Mouse (Mus musculus): ENCODE data around the gene Ppp4r4. TPM values are rescaled to one million over a fixed set of nuclear protein-coding genes. Genes with fewer than 3 reads are reported as not detected.

The Ppp4r4 gene
- polyA plus RNA-seq, 1 experiment from 2014 or later: 6.1 TPM

DNA sequence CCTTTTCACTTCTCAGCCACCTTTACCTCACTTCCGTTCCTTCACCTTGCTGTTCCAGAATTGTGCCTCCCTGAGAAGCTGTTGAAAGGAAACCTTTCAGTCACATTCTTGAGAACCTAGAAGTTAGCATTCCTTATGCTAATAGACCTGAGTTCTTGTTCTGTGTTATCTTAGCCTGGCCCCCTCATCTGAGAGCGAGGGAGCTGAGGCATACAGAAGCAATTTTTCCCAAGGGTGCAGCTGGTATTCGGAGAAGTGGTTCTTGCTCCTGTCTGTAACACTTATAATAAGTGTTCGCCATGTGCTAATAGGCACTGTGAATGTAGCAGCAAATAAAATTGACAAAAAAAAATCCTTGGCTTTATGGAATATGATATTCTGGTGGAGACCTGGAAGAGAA is 16.4 kb upstream of the Ppp4r4 start:
- H3K9ac ChIP-seq (replicated peaks; ENCODE audit: low read depth): no peak overlapping the region
- H3K4me3 ChIP-seq (ENCODE audit: low read depth, low read length): no peak overlapping the region
- ATAC-seq (peak; percentile 67), DNase-seq (ENCODE audit: low spot score) (peak; percentile 33)
- TF ChIP-seq EP300 (IDR thresholded peaks at IDR 0.05) (no peak), CTCF (IDR thresholded peaks at IDR 0.05) (no peak)
- no peak overlapping the region for H3K4me2 ChIP-seq (replicated peaks; ENCODE audit: low read depth, low read length)
- no peaks in the 10 kb centered on the region for H3K36me3 ChIP-seq (ENCODE audit: insufficient read depth, low read length)
- no peaks in the 10 kb centered on the region for H3K4me1 ChIP-seq (ENCODE audit: insufficient read depth, low read depth, low read length)
- H3K9me3 ChIP-seq (ENCODE audit: low read length): no peaks in the 10 kb centered on the region
- WGBS: 49% methylated on average over 4 of the region's 4 CpGs
- no peaks in the 10 kb centered on the region for H3K27me3 ChIP-seq (replicated peaks; ENCODE audit: insufficient read depth, low read length)
- no peak overlapping the region for H3K27ac ChIP-seq (ENCODE audit: low read length)

DNA sequence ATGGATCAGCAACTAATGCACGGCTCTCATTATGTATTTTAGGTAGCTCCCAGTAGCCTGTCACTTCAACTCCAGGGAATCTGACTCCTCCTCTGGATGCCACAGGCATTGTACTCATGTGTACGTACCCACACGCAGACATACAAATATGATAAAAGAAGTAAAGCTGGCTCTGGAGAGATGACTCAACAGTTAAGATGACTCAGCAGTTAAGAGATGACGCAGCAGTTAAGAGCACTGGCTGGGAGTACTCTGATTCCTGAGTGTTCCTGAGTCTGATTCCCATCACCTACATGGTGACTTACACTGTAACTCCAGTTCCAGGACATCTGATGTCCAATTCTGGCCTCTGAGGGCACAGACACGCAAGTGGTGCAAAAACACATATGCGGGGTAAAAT is 13.4 kb upstream of the Ppp4r4 start:
- DNase-seq (ENCODE audit: low spot score): no peak
- Histone ChIP-seq H3K4me3 (ENCODE audit: low read depth, low read length) (no peak overlapping the region), H3K27me3 (replicated peaks; ENCODE audit: insufficient read depth, low read length) (no peaks in the 10 kb centered on the region), H3K4me2 (replicated peaks; ENCODE audit: low read depth, low read length) (no peak overlapping the region), H3K27ac (ENCODE audit: low read length) (no peak overlapping the region), H3K36me3 (ENCODE audit: insufficient read depth, low read length) (no peaks in the 10 kb centered on the region), H3K9ac (replicated peaks; ENCODE audit: low read depth) (no peak overlapping the region), H3K9me3 (ENCODE audit: low read length) (no peaks in the 10 kb centered on the region), H3K4me1 (ENCODE audit: insufficient read depth, low read depth, low read length) (no peaks in the 10 kb centered on the region)
- ATAC-seq: no peak
- no peak for TF ChIP-seq EP300 (IDR thresholded peaks at IDR 0.05)
- TF ChIP-seq CTCF (IDR thresholded peaks at IDR 0.05): no peak
- WGBS: 81% methylated on average over 6 of the region's 6 CpGs

DNA sequence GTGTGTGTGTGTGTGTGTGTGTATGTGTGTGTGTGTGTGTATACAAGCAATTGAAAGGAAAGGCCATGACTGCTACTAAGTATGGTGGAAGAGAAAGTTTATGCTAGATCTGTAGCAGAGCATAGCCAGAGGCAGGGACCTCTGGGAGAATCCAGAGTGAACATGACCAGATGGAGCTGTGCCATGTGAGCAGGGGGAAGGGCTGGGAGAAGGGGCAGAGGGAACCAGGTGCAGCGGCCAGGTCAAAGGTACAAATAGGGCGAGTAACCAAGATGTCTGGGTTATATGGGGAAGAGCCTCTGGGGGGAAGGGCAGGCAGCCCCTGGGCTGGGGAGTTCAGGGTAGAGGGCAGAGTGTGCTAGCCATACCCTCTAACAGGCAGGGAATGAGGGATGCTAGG is 1.5 kb upstream of the Ppp4r4 start:
- TF ChIP-seq CTCF (IDR thresholded peaks at IDR 0.05) (no peak), EP300 (IDR thresholded peaks at IDR 0.05) (no peak)

DNA sequence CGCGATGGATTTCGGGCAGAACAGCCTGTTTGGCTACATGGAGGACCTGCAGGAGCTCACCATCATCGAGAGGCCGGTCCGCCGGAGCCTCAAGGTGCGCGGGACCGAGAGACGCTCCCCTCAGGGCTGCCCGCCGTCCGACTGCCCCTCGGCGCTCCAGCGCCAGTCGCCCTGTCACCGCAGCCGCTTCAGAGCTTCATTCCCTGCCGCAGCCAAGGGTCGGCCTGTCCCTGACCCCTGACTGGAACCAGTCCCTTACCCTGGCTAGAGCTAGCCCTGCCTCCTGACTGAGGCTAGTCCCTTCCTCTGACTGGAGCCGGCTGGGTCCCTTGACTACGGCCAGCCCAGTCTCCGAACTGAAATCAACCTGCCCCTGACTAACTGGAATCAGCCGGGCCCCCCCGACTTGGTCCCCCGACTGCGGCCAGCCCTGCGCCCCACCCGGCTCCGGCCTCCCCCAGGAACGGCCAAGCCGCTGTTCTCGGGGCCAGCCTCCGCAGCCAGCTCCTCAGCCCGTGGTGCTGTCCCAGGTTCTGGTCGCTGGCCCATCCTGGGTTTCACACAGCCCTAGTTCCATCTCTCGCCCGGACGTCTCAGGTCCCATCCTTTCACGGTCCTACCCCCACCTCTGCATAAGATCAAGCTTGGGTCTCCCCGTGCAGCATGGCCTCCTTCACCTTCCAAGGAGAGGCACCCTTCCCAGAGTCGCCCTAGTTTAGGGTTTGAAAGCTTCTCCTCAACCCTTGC is 739 bp downstream of the Ppp4r4 start:
- Histone ChIP-seq H3K4me3 (ENCODE audit: low read depth, low read length) (peak overlapping the region; percentile 65), H3K27me3 (replicated peaks; ENCODE audit: insufficient read depth, low read length) (peaks cover 5% of the 10 kb centered on the region), H3K9ac (replicated peaks; ENCODE audit: low read depth) (peak overlapping the region; percentile 58), H3K36me3 (ENCODE audit: insufficient read depth, low read length) (no peaks in the 10 kb centered on the region), H3K4me1 (ENCODE audit: insufficient read depth, low read depth, low read length) (no peaks in the 10 kb centered on the region; the same call in 1 of the 2 replicates), H3K27ac (ENCODE audit: low read length) (peak overlapping the region; percentile 54; the same call in 1 of the 2 replicates), H3K9me3 (ENCODE audit: low read length) (no peaks in the 10 kb centered on the region), H3K4me2 (replicated peaks; ENCODE audit: low read depth, low read length) (peak overlapping the region; percentile 96)
- 1% methylated on average over 40 of the region's 44 CpGs for WGBS
- DNase-seq (ENCODE audit: low spot score) (no peak), ATAC-seq (peak; percentile 24)
- no peak for TF ChIP-seq EP300 (IDR thresholded peaks at IDR 0.05)
- TF ChIP-seq CTCF (IDR thresholded peaks at IDR 0.05): no peak

More for the DNA sequence above, 1.5 kb upstream of the Ppp4r4 start:
- H3K4me1 ChIP-seq (ENCODE audit: insufficient read depth, low read depth, low read length): no peaks in the 10 kb centered on the region; the same call in 1 of the 2 replicates
- no peak overlapping the region for H3K4me2 ChIP-seq (replicated peaks; ENCODE audit: low read depth, low read length)
- DNase-seq (ENCODE audit: low spot score) (no peak), ATAC-seq (no peak)
- H3K4me3 ChIP-seq (ENCODE audit: low read depth, low read length): no peak overlapping the region
- no peak overlapping the region for H3K27ac ChIP-seq (ENCODE audit: low read length)
- H3K9ac ChIP-seq (replicated peaks; ENCODE audit: low read depth): no peak overlapping the region
- WGBS: 65% methylated on average over 2 of the region's 2 CpGs
- H3K27me3 ChIP-seq (replicated peaks; ENCODE audit: insufficient read depth, low read length): peaks cover 5% of the 10 kb centered on the region
- no peaks in the 10 kb centered on the region for H3K9me3 ChIP-seq (ENCODE audit: low read length)
- no peaks in the 10 kb centered on the region for H3K36me3 ChIP-seq (ENCODE audit: insufficient read depth, low read length)

DNA sequence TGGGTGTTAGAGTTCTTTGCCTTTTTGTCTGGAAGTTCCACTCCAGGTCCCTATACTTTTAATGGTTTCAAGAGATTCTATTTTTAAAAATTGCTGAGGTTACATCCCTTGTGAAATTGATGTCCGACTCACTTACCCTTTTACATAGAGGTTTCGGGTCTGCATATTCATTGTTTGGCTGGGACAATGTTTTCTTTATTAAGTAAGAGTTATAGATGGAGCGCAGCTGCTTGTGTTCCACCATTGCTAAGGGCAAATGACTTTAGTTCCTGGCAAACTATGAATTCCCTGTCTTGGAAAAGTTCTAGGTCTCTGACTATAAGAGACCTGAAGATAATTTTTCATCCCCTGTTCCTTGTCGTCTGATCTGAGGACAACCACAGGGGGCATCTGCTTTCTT is 8.3 kb downstream of the Ppp4r4 start:
- peak; percentile 85 for DNase-seq (ENCODE audit: low spot score)
- peak; percentile 76 for ATAC-seq
- no peaks in the 10 kb centered on the region for H3K4me1 ChIP-seq (ENCODE audit: insufficient read depth, low read depth, low read length)
- TF ChIP-seq CTCF (IDR thresholded peaks at IDR 0.05) (no peak), EP300 (IDR thresholded peaks at IDR 0.05) (peak; percentile 61)
- 59% methylated on average over 4 of the region's 4 CpGs for WGBS
- no peaks in the 10 kb centered on the region for H3K27me3 ChIP-seq (replicated peaks; ENCODE audit: insufficient read depth, low read length)
- H3K9me3 ChIP-seq (ENCODE audit: low read length): no peaks in the 10 kb centered on the region
- no peak overlapping the region for H3K9ac ChIP-seq (replicated peaks; ENCODE audit: low read depth)
- H3K4me3 ChIP-seq (ENCODE audit: low read depth, low read length): no peak overlapping the region
- no peaks in the 10 kb centered on the region for H3K36me3 ChIP-seq (ENCODE audit: insufficient read depth, low read length)
- no peak overlapping the region for H3K4me2 ChIP-seq (replicated peaks; ENCODE audit: low read depth, low read length)
- peak overlapping the region; percentile 68; the same call in 1 of the 2 replicates for H3K27ac ChIP-seq (ENCODE audit: low read length)

DNA sequence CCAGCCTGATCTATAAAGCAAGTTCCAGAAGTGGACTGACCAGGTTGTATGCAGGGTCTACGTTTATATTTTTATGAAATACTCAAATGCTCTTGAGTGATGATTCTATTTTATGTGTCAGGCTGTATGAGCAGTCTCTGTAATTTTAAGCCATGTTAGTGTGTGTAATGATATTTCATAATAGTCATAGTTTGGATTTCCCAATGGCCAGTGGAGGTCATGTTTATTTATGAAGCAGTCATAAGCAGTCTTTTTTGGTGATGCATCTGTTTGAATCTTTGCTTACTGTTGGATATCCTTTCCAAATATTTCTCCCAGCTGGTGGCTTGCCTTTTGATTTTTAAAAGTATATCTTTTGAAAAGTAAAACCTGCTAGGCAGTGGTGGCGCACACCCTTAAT is 11.3 kb downstream of the Ppp4r4 start:
- Histone ChIP-seq H3K27ac (ENCODE audit: low read length) (0 out of 2 replicates have a peak overlapping the region, but pooled peaks have one; percentile 3), H3K4me1 (ENCODE audit: insufficient read depth, low read depth, low read length) (no peaks in the 10 kb centered on the region), H3K9me3 (ENCODE audit: low read length) (no peaks in the 10 kb centered on the region), H3K9ac (replicated peaks; ENCODE audit: low read depth) (no peak overlapping the region), H3K4me3 (ENCODE audit: low read depth, low read length) (no peak overlapping the region), H3K27me3 (replicated peaks; ENCODE audit: insufficient read depth, low read length) (no peaks in the 10 kb centered on the region), H3K4me2 (replicated peaks; ENCODE audit: low read depth, low read length) (no peak overlapping the region), H3K36me3 (ENCODE audit: insufficient read depth, low read length) (no peaks in the 10 kb centered on the region)
- TF ChIP-seq CTCF (IDR thresholded peaks at IDR 0.05) (no peak), EP300 (IDR thresholded peaks at IDR 0.05) (peak; percentile 79)
- peak; percentile 87 for DNase-seq (ENCODE audit: low spot score)
- WGBS: 68% methylated on average over 2 of the region's 2 CpGs
- ATAC-seq: peak; percentile 74
